Mouse (Mus musculus): ENCODE results near the gene Pcyt1a. TPM values are rescaled to one million over a fixed set of nuclear protein-coding genes. Genes with fewer than 3 reads are reported as not detected.
A peak's percentile ranks its signal among the peaks of the same experiment; 100 is the strongest.
"Not testable (repeated sequence)": the region's sequence is repeated elsewhere in the genome, so short reads cannot be mapped to it uniquely, and the experiment has no call there.

The Pcyt1a gene
- polyA plus RNA-seq, 1 experiment from 2014 or later, result 38.3 TPM

GRCm38 (mm10) chr16:32486046-32486445, 55.3 kb downstream of the Pcyt1a start:
- no peak overlapping the region for H3K4me3 ChIP-seq (ENCODE audit: low read length)
- H3K36me3 ChIP-seq (ENCODE audit: insufficient read depth, low read length), result no peaks in the 10 kb centered on the region
- no peak for ATAC-seq (ENCODE audit: low FRiP score, low TSS enrichment)
- peaks cover 21% of the 10 kb centered on the region for H3K4me1 ChIP-seq (ENCODE audit: insufficient read depth, low read length)
- H3K9me3 ChIP-seq (ENCODE audit: low read length), result no peaks in the 10 kb centered on the region
- no peak overlapping the region for H3K27ac ChIP-seq (ENCODE audit: low read length)
- no peak overlapping the region for H3K4me2 ChIP-seq (replicated peaks; ENCODE audit: low read depth, low read length)
- H3K27me3 ChIP-seq (ENCODE audit: insufficient read depth, low read length), result no peaks in the 10 kb centered on the region
- WGBS, result 71% methylated on average over 6 of the region's 6 CpGs
- no peak overlapping the region for H3K9ac ChIP-seq (replicated peaks; ENCODE audit: low read length)

GRCm38 (mm10) chr16:32487234-32488111, 56.8 kb downstream of the Pcyt1a start, which contains the start of gene Slc51a:
Gene Slc51a, minus strand, starts transcription at chr16:32487879.
- Histone ChIP-seq H3K27ac (ENCODE audit: low read length) (no peak within 1 kb of the TSS), H3K4me3 (ENCODE audit: low read length) (no peak within 1 kb of the TSS), H3K9ac (replicated peaks; ENCODE audit: low read length) (no peak within 1 kb of the TSS; the same call in 1 of the 2 replicates), H3K36me3 (ENCODE audit: insufficient read depth, low read length) (no peaks in the 10 kb centered on the region), H3K27me3 (ENCODE audit: insufficient read depth, low read length) (no peaks in the 10 kb centered on the region), H3K4me2 (replicated peaks; ENCODE audit: low read depth, low read length) (no peak within 1 kb of the TSS), H3K4me1 (ENCODE audit: insufficient read depth, low read length) (peaks cover 21% of the 10 kb centered on the region), H3K9me3 (ENCODE audit: low read length) (no peaks in the 10 kb centered on the region)
- ATAC-seq (ENCODE audit: low FRiP score, low TSS enrichment), result no peak
- WGBS, result 29% methylated on average over 15 of the region's 15 CpGs

- H3K4me2 ChIP-seq (replicated peaks; ENCODE audit: low read depth, low read length), result no peak overlapping the region
- no peak overlapping the region for H3K27ac ChIP-seq (ENCODE audit: low read length)
- H3K9me3 ChIP-seq (ENCODE audit: low read length), result no peaks in the 10 kb centered on the region
- H3K36me3 ChIP-seq (ENCODE audit: insufficient read depth, low read length), result no peaks in the 10 kb centered on the region
- no peak overlapping the region for H3K9ac ChIP-seq (replicated peaks; ENCODE audit: low read length)
- WGBS, result 78% methylated on average over 3 of the region's 3 CpGs
- H3K4me1 ChIP-seq (ENCODE audit: insufficient read depth, low read length), result peaks cover 16% of the 10 kb centered on the region
- no peak overlapping the region for H3K4me3 ChIP-seq (ENCODE audit: low read length)
- no peak for ATAC-seq (ENCODE audit: low FRiP score, low TSS enrichment)
- no peaks in the 10 kb centered on the region for H3K27me3 ChIP-seq (ENCODE audit: insufficient read depth, low read length)
Observed at GRCm38 (mm10) chr16:32488939-32489338, 58.2 kb downstream of the Pcyt1a start.

- not testable (repeated sequence) for H3K4me2 ChIP-seq (replicated peaks; ENCODE audit: low read depth, low read length); H3K9me3 ChIP-seq (ENCODE audit: low read length); ATAC-seq (ENCODE audit: low FRiP score, low TSS enrichment); H3K4me1 ChIP-seq (ENCODE audit: insufficient read depth, low read length); H3K36me3 ChIP-seq (ENCODE audit: insufficient read depth, low read length); H3K9ac ChIP-seq (replicated peaks; ENCODE audit: low read length); H3K27me3 ChIP-seq (ENCODE audit: insufficient read depth, low read length); H3K27ac ChIP-seq (ENCODE audit: low read length); H3K4me3 ChIP-seq (ENCODE audit: low read length)
- WGBS, result 50% methylated on average over 6 of the region's 6 CpGs
Observed at GRCm38 (mm10) chr16:32494371-32494770, 63.6 kb downstream of the Pcyt1a start.

- Histone ChIP-seq H3K27me3 (ENCODE audit: insufficient read depth, low read length) (peaks cover 4% of the 10 kb centered on the region), H3K4me1 (ENCODE audit: insufficient read depth, low read length) (no peaks in the 10 kb centered on the region), H3K36me3 (ENCODE audit: insufficient read depth, low read length) (no peaks in the 10 kb centered on the region), H3K27ac (ENCODE audit: low read length) (no peak within 1 kb of the TSS), H3K4me3 (ENCODE audit: low read length) (no peak within 1 kb of the TSS), H3K4me2 (replicated peaks; ENCODE audit: low read depth, low read length) (no peak within 1 kb of the TSS), H3K9me3 (ENCODE audit: low read length) (no peaks in the 10 kb centered on the region), H3K9ac (replicated peaks; ENCODE audit: low read length) (no peak within 1 kb of the TSS)
- ATAC-seq (ENCODE audit: low FRiP score, low TSS enrichment), result no peak
- WGBS, result 72% methylated on average over 3 of the region's 3 CpGs
Observed at GRCm38 (mm10) chr16:32495965-32496364, 65.2 kb downstream of the Pcyt1a start, which contains the start of gene Zdhhc19. Gene Zdhhc19, plus strand, starts transcription at chr16:32496265.

GRCm38 (mm10) chr16:32498996-32499395, 68.3 kb downstream of the Pcyt1a start:
- Histone ChIP-seq H3K27ac (ENCODE audit: low read length) (no peak overlapping the region), H3K36me3 (ENCODE audit: insufficient read depth, low read length) (no peaks in the 10 kb centered on the region), H3K4me2 (replicated peaks; ENCODE audit: low read depth, low read length) (peak overlapping the region; percentile 58), H3K27me3 (ENCODE audit: insufficient read depth, low read length) (peaks cover 4% of the 10 kb centered on the region), H3K9ac (replicated peaks; ENCODE audit: low read length) (no peak overlapping the region), H3K9me3 (ENCODE audit: low read length) (no peaks in the 10 kb centered on the region), H3K4me1 (ENCODE audit: insufficient read depth, low read length) (no peaks in the 10 kb centered on the region), H3K4me3 (ENCODE audit: low read length) (no peak overlapping the region)
- no peak for ATAC-seq (ENCODE audit: low FRiP score, low TSS enrichment)
- WGBS, result 71% methylated on average over 13 of the region's 13 CpGs

GRCm38 (mm10) chr16:32499430-32500037, 68.8 kb downstream of the Pcyt1a start:
- peak overlapping the region; percentile 59; the same call in 1 of the 2 replicates for H3K9ac ChIP-seq (replicated peaks; ENCODE audit: low read length)

GRCm38 (mm10) chr16:32501459-32501858, 70.7 kb downstream of the Pcyt1a start:
- no peak for ATAC-seq (ENCODE audit: low FRiP score, low TSS enrichment)
- H3K27me3 ChIP-seq (ENCODE audit: insufficient read depth, low read length), result peaks cover 4% of the 10 kb centered on the region
- H3K4me2 ChIP-seq (replicated peaks; ENCODE audit: low read depth, low read length), result no peak overlapping the region
- WGBS, result 37% methylated on average over 7 of the region's 7 CpGs
- H3K36me3 ChIP-seq (ENCODE audit: insufficient read depth, low read length), result no peaks in the 10 kb centered on the region
- no peak overlapping the region for H3K27ac ChIP-seq (ENCODE audit: low read length)
- H3K4me1 ChIP-seq (ENCODE audit: insufficient read depth, low read length), result no peaks in the 10 kb centered on the region
- H3K9me3 ChIP-seq (ENCODE audit: low read length), result no peaks in the 10 kb centered on the region
- no peak overlapping the region for H3K9ac ChIP-seq (replicated peaks; ENCODE audit: low read length)
- H3K4me3 ChIP-seq (ENCODE audit: low read length), result no peak overlapping the region

More at GRCm38 (mm10) chr16:32499430-32500037, 68.8 kb downstream of the Pcyt1a start:
- Histone ChIP-seq H3K9me3 (ENCODE audit: low read length) (no peaks in the 10 kb centered on the region), H3K4me2 (replicated peaks; ENCODE audit: low read depth, low read length) (peak overlapping the region; percentile 58), H3K4me1 (ENCODE audit: insufficient read depth, low read length) (no peaks in the 10 kb centered on the region), H3K27me3 (ENCODE audit: insufficient read depth, low read length) (peaks cover 4% of the 10 kb centered on the region), H3K27ac (ENCODE audit: low read length) (no peak overlapping the region), H3K4me3 (ENCODE audit: low read length) (peak overlapping the region; percentile 38), H3K36me3 (ENCODE audit: insufficient read depth, low read length) (no peaks in the 10 kb centered on the region)
- 6% methylated on average over 22 of the region's 22 CpGs for WGBS
- ATAC-seq (ENCODE audit: low FRiP score, low TSS enrichment), result peak; percentile 92

GRCm38 (mm10) chr16:32502621-32503335, 72.1 kb downstream of the Pcyt1a start:
- no peak for ATAC-seq (ENCODE audit: low FRiP score, low TSS enrichment)
- H3K27me3 ChIP-seq (ENCODE audit: insufficient read depth, low read length), result peaks cover 4% of the 10 kb centered on the region
- H3K9ac ChIP-seq (replicated peaks; ENCODE audit: low read length), result no peak overlapping the region
- H3K27ac ChIP-seq (ENCODE audit: low read length), result no peak overlapping the region
- no peak overlapping the region for H3K4me3 ChIP-seq (ENCODE audit: low read length)
- H3K4me2 ChIP-seq (replicated peaks; ENCODE audit: low read depth, low read length), result no peak overlapping the region
- no peaks in the 10 kb centered on the region for H3K9me3 ChIP-seq (ENCODE audit: low read length)
- H3K4me1 ChIP-seq (ENCODE audit: insufficient read depth, low read length), result no peaks in the 10 kb centered on the region
- no peaks in the 10 kb centered on the region for H3K36me3 ChIP-seq (ENCODE audit: insufficient read depth, low read length)
- WGBS, result 82% methylated on average over 12 of the region's 12 CpGs
